Mouse (Mus musculus): ENCODE data around the gene Ppib.

Ppib gene

DNA sequence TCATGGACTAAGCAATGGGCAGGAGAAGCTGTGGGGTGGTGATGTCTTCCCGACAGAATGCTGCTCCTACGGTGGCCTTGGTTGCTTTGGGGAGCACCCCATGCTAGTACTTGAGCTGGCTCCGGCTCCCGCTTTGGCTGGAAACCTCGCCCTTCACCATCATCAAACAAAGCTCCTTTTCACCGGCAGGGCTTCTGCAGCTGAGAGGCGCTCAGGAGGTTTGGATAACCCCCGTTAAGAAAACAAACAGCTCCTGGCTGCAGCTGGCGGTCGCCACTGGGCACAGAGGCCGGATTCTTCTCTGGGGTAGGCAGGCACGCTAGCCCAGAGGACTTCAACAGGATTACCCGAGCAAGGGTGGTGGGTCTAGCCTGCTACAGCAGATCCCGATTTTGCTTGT is 18.5 kb downstream of the Ppib start:
- peak; percentile 28 for DNase-seq

DNA sequence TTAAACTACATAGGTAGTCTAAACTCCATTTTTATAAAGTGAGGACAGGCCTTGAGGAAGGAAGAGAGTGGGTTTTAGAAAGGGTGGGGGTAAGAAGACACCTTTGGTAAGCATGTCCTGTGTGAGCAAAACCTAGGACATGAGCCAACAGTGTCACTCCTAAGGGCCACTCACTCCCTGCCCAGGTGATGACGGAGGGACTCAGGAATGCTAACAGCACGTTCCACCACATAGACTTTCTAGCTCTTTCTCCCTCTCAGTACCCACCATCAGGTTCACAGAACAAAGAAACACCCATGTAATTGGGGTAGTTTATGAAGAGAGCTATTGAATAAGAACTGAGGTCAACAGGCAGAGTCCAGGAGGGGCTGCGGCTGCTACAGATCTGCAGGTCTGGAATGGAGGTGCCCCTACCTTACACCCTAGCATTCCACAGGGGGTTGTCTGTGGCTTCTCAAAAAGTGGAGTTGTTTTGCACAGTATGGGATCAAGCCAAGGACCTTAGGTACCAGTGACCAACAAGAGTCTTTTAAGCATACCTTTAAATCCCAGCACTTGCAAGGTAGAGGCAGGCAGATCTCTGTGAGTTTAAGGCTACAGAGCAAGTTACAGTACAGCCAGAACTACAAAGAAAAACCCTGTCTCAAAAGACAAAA is 20.9 kb downstream of the Ppib start:
- DNase-seq = peak; percentile 79

DNA sequence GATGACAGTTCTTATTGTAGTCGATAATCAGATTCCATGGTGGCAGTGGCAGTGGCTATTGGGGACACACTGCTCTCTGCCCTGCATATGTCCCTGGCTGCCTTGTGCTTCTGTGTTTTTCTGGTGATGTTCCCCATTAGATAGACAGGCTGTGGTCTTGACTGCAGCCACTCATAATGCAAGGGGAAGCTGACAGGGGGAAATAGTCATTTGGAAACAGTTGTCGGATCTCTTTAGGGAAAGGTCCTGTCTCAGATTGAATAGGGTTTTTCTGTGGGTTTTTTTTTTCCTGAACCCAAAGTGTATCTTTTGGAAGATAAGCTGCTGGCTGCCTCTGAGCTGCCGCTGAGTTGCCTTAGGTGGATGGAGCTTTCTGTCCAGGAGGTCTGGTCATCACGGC is 22.0 kb downstream of the Ppib start:
- no peak for DNase-seq

DNA sequence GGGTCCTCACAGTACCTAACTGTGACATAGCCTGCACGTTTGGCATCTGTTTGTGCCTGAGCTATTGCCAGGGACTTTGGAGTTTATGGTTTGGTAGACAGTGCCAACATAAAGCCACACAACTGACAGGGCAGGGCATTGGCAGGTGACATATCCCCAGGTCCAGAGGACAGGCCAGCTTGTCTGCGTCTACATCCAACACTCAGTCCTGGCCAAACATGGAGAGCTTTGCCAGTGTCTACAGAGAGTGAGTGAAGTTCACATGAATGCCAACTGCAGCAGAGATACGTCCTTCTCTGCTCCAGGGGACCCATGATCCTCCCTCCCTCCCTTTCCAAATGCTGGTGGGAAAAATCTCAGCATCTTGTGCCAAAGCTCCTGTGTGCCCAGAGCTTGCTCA is 24.1 kb downstream of the Ppib start:
- no peak for DNase-seq

DNA sequence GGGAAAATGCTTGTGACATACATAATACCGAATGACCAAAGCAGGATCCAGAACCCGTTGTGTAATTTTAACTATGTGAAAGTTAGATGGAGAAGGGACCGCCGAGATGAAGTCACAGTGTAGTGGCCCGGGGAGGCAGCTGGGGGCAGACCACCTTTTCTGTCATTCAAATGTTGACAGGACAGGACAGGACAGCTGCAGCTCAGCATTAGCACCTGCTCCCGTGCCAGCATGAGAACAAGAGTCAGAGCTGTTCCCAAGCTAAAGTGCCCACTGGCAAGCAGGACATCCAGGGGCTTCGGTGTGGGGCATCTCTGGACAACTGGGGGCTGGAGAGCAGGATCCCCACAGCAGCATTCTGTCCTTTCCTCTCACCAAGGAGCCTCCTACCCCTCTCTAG is 27.0 kb downstream of the Ppib start:
- DNase-seq = no peak

DNA sequence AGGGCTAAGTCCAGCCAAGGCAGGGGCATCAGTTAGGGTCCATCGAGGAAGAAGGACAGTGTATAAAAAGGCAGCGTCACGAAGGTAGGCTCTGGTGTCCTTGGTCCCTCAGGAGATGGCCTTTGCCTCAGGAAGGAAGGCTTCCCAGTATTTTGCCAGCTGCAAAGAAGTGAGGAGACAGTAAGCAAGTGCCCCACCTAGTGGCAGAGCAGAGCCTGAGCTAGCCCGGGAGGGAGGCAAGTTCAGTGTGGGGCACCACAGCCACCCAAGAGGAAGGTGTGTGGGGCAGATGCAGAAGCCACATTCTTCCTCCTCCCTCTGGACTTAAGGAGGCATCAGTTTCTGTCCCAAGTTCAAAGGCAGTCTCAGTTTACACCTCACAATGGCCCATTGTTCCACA is 28.4 kb downstream of the Ppib start:
- peak; percentile 77 for DNase-seq

DNA sequence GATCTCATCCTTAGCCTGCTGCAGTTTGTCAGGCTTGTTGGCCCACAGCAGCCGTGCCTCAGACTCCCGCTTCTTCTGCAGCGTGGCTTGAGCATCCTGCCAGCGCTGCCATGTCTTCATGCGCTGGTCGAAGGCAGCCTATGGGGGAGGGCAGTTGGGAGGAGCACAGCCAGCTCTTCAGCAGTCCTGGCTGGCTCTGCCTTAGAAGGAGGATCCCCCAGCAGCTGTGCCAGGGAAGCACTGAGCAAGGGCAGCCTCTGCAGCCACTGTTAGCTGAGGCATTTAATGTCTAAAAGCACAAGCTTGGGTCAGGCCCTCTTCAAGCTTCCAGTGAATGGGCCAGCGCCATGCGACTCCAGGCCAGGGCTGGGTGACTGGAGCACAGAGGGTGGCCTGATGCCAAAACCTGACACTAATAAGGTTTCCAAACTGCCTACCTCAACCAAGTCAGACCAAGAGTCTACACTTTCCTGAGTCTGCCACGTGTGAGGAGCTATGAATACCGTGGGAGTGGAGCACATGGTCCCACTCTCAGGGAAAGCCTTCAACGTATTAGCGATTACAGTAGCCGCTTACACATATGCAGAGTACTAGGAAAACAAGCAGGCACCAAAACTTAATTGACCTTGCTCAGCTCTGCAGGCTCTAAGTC is 30.7 kb downstream of the Ppib start:
- no peak for DNase-seq

DNA sequence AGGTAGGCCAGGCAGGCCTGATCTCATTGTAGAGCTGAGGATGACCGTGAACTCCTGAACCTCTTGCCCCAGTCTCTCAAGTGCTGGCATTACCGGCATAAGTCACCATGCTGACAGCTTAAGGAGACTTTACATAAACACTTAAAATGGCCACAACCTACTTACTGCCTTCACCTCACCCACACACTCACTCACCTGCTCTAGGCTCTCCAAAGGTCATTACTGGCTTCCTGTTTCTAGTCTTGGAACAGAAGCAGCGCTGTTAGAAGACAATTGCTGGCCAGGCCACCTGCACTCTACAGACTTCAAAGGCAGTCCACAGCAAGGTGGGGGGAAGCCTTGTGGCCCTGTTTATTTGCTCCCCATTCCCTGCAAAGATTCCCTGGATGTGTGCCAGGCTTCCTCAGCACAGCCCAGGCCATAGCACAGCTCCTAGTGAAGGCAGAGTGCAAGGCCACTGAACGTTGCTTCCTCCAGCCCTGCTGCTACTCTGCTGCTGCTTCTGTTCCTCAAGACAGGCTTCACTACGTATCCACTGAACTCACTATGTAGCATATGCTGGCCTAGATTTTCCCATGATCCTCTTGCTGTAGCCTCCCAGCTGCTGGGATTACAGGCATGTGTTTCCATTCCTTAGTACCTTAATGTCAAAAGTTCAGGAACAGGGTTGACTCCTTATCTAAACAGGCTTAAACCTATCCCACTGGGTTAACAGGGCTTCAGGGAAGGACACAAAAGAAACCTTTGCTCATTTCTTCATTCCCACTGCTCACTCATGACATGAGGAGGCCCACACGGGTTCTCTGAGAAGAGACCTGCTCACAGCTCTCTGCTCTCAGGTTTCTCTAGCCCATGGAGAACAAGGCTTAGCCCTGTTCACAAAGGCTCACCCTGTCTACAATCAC is 31.6 kb downstream of the Ppib start:
- peak; percentile 74 for DNase-seq

DNA sequence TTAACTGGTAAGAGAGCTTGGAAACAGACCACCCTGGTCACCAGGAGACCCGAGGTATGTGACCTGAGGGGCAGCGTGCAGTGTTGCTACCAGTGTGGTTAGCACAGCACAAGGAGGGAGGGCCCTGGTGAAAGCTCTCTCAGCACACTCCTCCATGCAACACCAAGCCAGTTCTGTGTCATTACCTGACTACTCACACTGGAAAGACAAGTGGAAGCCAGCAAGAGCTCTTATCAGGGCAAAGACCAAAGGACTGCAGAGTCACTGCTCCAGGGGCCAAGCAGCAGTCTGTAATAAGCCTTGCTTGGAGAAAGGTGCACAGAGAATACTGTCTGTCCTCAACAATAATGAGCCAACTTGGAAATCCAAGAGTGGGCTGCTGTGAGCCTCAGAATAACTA is 32.6 kb downstream of the Ppib start:
- DNase-seq = peak; percentile 67

DNA sequence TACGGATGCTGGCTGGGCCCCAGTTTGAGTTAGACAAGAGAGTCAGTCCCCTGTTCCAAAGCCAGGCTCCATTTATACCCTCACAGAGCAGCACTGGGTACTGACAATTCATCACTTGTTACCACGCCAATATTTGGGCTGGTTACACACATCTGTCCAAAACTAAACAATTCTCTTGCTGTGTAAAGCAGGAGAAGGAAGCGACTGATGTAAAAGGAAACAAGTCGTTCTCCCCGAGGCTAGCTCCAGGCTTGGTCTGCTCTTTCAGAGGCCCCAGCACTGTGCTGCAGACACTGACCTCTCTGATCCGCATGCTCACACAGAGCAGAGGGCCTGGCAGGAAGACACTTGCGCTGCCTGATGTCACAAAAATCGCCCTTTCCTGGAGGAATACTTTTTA is 41.6 kb downstream of the Ppib start:
- DNase-seq = no peak

DNA sequence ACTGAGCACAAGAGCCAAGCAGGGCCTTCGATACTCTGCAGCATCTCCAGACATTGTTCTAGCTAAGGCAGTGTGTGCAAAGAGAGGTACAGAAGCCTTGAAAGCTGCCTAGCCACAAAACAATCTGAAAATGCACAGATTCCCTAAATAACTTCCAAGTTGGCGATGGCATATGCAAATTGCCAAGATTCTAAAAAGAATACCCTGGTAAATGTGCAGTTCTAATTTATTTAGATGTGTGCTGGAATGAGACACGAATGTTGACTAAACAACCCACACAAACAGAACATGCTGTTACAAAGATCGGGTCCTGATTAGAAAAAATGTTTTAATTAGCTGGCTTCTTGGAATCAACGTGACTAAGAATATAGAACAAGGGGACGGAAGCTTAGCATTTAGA is 42.6 kb downstream of the Ppib start:
- DNase-seq = no peak

DNA sequence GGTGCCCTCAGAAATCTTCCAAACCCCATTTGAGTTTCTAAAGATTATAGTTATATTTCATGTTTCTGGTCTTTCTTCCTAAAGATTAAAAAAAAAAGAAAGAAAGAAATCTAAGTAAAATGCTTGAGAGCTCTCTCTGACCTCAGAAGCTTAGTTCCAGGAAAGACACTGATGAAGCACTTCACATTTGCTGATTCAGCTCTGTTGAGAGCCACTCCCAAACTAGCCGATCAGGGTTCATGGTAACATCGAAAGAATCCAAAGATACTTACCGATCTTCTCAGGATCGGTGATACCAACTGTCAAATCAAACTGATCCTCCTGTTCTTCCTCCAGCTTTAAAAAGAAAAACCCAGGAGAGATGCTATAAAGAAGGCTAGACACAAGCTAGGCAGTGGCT is 44.6 kb downstream of the Ppib start:
- no peak for DNase-seq

DNA sequence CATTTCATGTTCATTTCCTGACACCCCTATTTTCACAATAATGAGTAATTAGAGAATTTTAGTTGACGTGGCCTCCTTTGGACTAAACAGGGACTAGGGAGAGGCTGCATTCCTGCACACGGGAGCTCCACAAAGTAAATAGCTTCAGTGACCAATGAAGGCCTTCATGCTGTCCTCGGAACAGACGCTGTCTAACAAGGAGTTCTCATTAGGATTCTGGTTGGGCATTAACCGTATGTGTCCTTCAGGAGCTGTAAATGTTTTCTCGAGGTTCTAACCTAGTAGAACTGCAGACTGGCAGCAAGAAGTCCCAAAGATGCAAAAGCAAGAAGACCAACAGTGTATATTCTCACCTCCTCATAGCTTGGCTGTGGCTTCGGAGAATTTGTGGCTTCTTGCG is 45.1 kb downstream of the Ppib start:
- DNase-seq = no peak

DNA sequence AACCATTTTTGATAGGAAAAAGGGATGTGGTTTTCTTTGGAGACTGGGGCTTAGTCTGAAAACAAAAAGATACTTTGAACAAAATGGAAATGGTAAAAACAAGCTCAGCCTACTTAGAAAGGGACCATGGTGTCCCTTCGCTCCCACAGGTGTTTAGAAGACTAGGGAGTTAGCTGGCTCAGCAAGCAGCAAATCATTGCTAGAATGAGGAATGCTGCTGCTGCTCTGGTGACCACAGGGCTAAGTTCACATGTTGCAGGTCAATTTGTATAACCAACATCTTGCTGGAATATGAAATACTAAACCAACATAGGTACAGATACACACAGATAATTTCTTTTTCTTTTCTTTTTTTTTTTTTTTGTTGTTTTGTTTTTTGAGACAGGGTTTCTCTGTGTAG is 49.6 kb downstream of the Ppib start:
- no peak for DNase-seq

DNA sequence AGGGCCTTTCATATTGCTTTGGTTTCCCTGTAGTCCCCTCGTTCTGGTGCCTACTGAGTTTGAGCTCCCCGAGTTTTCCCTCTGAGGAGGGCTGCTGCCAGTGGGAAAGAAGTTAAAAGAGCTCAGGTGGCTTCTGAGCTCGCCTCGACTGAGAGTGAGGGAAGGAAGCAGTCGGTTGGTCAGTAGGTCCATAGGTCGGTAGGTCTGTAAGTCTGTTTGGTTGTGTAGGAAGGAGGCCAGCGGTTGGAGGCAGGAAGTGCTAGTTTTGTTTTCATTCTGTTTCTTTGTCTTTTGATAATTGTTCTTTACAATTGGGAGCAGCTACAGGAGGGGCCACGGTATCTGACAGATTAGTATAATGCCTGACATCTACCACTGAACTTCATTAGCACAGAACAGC is 50.1 kb downstream of the Ppib start:
- no peak for DNase-seq

DNA sequence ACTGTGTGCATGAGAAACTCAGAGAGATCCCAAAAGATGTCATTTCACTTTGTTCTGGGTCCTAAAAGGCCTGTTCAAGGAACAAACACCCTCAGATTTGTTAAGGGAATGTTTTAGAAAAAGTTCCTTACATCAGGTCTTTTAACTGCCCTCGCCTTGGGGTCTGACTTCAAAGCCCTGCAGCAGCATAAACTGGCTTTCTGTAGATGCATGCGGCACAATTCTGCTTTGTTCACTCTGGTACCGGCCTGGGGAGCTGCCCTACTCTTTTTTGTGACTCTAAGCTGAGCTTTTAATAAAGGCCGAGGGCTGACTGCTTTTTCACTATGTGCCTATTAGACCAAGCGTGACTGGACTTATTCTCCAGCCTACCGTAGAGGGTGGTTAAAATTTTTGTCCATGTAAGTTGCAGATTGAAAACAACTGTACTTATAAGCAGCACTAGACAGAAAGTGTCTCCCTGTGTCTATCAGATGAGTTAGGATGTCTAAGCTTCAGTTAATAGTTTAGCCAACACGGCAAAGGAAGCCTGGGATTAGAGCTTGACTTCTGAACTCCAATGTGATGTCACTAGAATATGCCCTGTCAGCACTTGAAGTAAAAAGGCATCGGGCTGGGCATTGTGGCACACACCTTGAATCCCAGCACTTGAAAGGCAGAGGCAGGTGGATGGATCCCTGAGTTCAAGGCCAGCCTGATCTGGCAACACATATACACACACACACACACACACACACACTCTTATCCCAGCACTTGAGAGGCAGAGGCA is 50.8 kb downstream of the Ppib start:
- DNase-seq = no peak

DNA sequence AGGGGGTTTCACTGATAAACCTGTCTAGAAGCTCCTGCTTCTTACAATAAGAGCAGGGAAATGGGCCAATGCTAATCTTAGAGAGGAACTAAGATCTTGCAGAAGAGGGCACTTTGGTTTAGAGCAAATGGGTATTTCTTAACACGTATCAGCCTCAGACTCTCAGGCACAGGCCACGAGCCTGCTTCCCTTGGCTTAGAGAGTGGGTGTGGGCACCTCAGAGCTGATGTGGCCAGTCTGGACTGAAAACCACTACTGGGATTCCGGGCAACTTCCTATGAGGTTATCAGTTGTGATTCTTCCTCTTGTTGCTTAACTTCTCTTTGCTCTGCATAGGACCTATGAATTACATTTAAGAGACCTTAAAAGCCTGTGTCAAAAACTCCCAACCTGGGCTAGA is 54.3 kb downstream of the Ppib start:
- peak; percentile 67 for DNase-seq
